Mouse (Mus musculus) heart, adult 2 months (tissue): ENCODE data around the gene Olfr1415.

Experiments used
- CTCF ChIP-seq: fragments of 200-600 bp; IDR thresholded peaks from 2 replicates; pipeline ENCODE4 v1.8.1; 2022; ENCODE audit warnings: antibody characterized with exemption, mild to moderate bottlenecking, moderate library complexity
- EP300 ChIP-seq: fragments of 200-500 bp; IDR thresholded peaks from 2 replicates; pipeline ENCODE4 v1.6.1; 2011; ENCODE audit warnings: low read depth, low read length, control low read depth; ENCODE audit not compliant: insufficient read depth
- POLR2A ChIP-seq: fragments of 200-500 bp; IDR thresholded peaks from 2 replicates; pipeline ENCODE4 v1.6.1; 2011; ENCODE audit warnings: mild to moderate bottlenecking, low read depth, low read length, control low read depth; ENCODE audit not compliant: insufficient read depth

DNA sequence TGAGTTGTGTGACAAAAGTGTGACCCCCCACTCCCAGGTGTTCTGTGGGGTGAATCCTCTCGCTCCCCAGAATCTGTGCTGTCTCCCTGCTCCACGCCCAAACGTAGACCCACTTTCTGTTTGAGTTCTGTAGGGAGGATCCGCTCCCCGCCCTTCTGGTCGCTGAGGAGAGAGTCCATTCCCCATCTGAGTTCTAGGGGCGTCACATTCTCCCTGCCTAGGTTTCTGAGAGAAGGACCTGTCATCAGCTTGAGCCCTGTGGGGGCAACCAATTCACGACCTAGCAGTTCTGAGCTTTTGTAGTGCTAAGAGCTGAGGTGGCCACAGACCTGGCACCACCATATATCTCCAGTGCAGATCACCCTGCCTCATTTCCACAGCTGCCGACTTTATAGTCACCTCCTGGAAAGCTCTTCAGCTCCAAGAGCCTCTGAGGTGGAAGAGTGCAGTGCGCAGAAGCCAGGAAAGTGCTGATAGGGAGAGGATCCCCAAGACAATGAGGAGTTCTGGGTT lies 21.8 kb downstream of the Olfr1415 start:
- TF ChIP-seq POLR2A (no peak), CTCF (no peak), EP300 (no peak)
